10 mouse cellular contexts compared by ENCODE assay signal in the genomic region with DNA sequence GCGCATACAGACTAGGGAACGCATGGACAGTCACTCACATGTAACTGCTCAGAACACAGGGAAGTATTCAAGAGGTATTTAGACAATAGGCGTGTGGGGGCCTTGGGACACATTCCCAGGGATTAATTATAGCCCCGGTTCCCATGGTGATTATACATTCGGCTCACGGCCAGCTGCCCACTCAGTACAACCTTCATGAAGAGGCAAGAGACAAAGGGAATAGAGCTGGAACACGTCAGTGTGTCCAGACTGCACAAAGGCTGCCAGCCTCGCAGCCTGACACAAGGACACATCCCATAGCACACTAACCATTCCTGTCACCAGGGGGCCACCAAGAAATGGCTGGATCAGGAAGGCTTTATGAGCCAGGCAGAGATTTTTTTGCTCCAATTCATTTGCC. TPM values are rescaled to one million over a fixed set of nuclear protein-coding genes. Genes with fewer than 3 reads are reported as not detected.
A peak's percentile ranks its signal among the peaks of the same experiment; 100 is the strongest.
DNase-seq lines count a peak whose midpoint lies in the region; ATAC-seq and TF ChIP-seq lines count a peak whose summit lies in the region.
"Had no signal": no experiment of that assay in that cellular context is flagged by ENCODE, and none has a peak within 500 bp of the region (broad histone marks: within the 10 kb centered on the region; RNA-seq: fewer than 3 reads in every experiment).

No protein-coding gene starts in this region.

- TF ChIP-seq CTCF in lung, adult 2 months (IDR thresholded peaks at IDR 0.05; ENCODE audit: insufficient read depth, low read length), result peak; percentile 51; the same call in 1 of the 2 replicates

- H3K36me3 ChIP-seq in embryonic facial prominence, embryonic 10.5 days (replicated peaks), result no peaks in the 10 kb centered on the region
- no peaks in the 10 kb centered on the region for H3K36me3 ChIP-seq in heart, embryonic 12.5 days
- H3K36me3 ChIP-seq in kidney, embryonic 16.5 days (ENCODE audit: insufficient read depth, low read length), result no peaks in the 10 kb centered on the region
- H3K36me3 ChIP-seq: limb, embryonic 13.5 days had no signal

- peak; percentile 92 for DNase-seq in heart, adult 11 months
- no peak for DNase-seq in heart, postnatal 25 days (ENCODE audit: low spot score)
- DNase-seq in embryonic facial prominence, embryonic 10.5 days (ENCODE audit: low spot score), result peak; percentile 66
- DNase-seq in lung, adult 2 months, result no peak
- peak; percentile 39 for DNase-seq in ovary, postnatal 14 days (ENCODE audit: low spot score)
- no peak for DNase-seq in thymus, postnatal 36 days

- no peak overlapping the region; the same call in 1 of the 2 replicates for H3K9ac ChIP-seq in heart, embryonic 12.5 days
- peak overlapping the region; percentile 53; the same call in 1 of the 2 replicates for H3K9ac ChIP-seq in kidney, embryonic 16.5 days (replicated peaks; ENCODE audit: low read length)
- H3K9ac ChIP-seq: limb, embryonic 13.5 days had no signal

- no peaks in the 10 kb centered on the region for H3K27me3 ChIP-seq in embryonic facial prominence, embryonic 10.5 days (replicated peaks; ENCODE audit: low read depth, poor library complexity, severe bottlenecking)
- no peaks in the 10 kb centered on the region for H3K27me3 ChIP-seq in heart, embryonic 12.5 days (replicated peaks)
- H3K27me3 ChIP-seq in kidney, embryonic 16.5 days (ENCODE audit: insufficient read depth, low read length), result no peaks in the 10 kb centered on the region
- H3K27me3 ChIP-seq: CH12.LX; limb, embryonic 13.5 days had no signal

- H3K27ac ChIP-seq in embryonic facial prominence, embryonic 10.5 days (replicated peaks), result peak overlapping the region; percentile 83
- peak overlapping the region; percentile 61 for H3K27ac ChIP-seq in heart, embryonic 12.5 days (ENCODE audit: poor library complexity, severe bottlenecking)
- H3K27ac ChIP-seq in kidney, embryonic 16.5 days (ENCODE audit: low read length), result peak overlapping the region; percentile 75
- H3K27ac ChIP-seq: limb, embryonic 13.5 days had no signal

- no peak overlapping the region for H3K4me2 ChIP-seq in heart, embryonic 12.5 days
- peak overlapping the region; percentile 27; the same call in 1 of the 2 replicates for H3K4me2 ChIP-seq in kidney, embryonic 16.5 days (replicated peaks; ENCODE audit: low read depth, low read length)
- H3K4me2 ChIP-seq: limb, embryonic 13.5 days had no signal

- 40% methylated on average over 8 of the region's 8 CpGs for WGBS in embryonic facial prominence, embryonic 10.5 days
- 35% methylated on average over 8 of the region's 8 CpGs for WGBS in heart, embryonic 12.5 days
- 23% methylated on average over 8 of the region's 8 CpGs for WGBS in kidney, embryonic 16.5 days
- 26% methylated on average over 8 of the region's 8 CpGs for WGBS in lung, adult 2 months

- H3K9me3 ChIP-seq in embryonic facial prominence, embryonic 10.5 days, result no peaks in the 10 kb centered on the region
- H3K9me3 ChIP-seq in heart, embryonic 12.5 days (replicated peaks), result no peaks in the 10 kb centered on the region
- no peaks in the 10 kb centered on the region for H3K9me3 ChIP-seq in kidney, embryonic 16.5 days (ENCODE audit: low read length)
- H3K9me3 ChIP-seq: limb, embryonic 13.5 days had no signal

- intact Hi-C loops in heart, postnatal 25 days (cut with DNase I), result loop anchor here (10.0 kb wide), 1 partner anchor 308 kb away; a partner anchor contains a TSS

- peak; percentile 72 for ATAC-seq in heart, embryonic 12.5 days (ENCODE audit: insufficient number of reproducible peaks, low FRiP score)
- ATAC-seq in kidney, embryonic 16.5 days (ENCODE audit: low FRiP score, low TSS enrichment), result peak; percentile 62

- H3K4me3 ChIP-seq in embryonic facial prominence, embryonic 10.5 days, result no peak overlapping the region
- no peak overlapping the region for H3K4me3 ChIP-seq in heart, embryonic 12.5 days
- no peak overlapping the region for H3K4me3 ChIP-seq in kidney, embryonic 16.5 days (ENCODE audit: low read length)
- no peak overlapping the region for H3K4me3 ChIP-seq in lung, adult 2 months (replicated peaks; ENCODE audit: extremely low read depth, low read depth, low read length)
- H3K4me3 ChIP-seq: limb, embryonic 13.5 days had no signal

- no peak for TF ChIP-seq POLR2A in lung, adult 2 months (IDR thresholded peaks at IDR 0.05; ENCODE audit: borderline replicate concordance, extremely low read depth, low read depth, low read length)

- H3K4me1 ChIP-seq in embryonic facial prominence, embryonic 10.5 days, result peaks cover 20% of the 10 kb centered on the region
- peaks cover 10% of the 10 kb centered on the region for H3K4me1 ChIP-seq in heart, embryonic 12.5 days (replicated peaks)
- H3K4me1 ChIP-seq in kidney, embryonic 16.5 days (ENCODE audit: insufficient read depth, low read length), result peaks cover 14% of the 10 kb centered on the region
- peaks cover 5% of the 10 kb centered on the region for H3K4me1 ChIP-seq in lung, adult 2 months (ENCODE audit: control insufficient read depth, insufficient read depth, low read length)

RNA-seq across cellular contexts. Expression of a gene that starts 4.0 kb away (rescaled TPM):
- total RNA-seq in heart, postnatal 25 days (2021), result 100 to 1,000 TPM; 241 to 242 TPM
- 78.0 and 84.7 TPM in 2 replicates for polyA plus RNA-seq in embryonic facial prominence, embryonic 10.5 days (2016; fragmentation: Nextera tagmentation; extraction: Ambion mirVana)
- polyA plus RNA-seq in heart, embryonic 12.5 days (2016; fragmentation: Nextera tagmentation; extraction: Ambion mirVana), result 131 and 136 TPM in 2 replicates
- 91.9 and 104 TPM in 2 replicates for polyA plus RNA-seq in kidney, embryonic 16.5 days (2015; fragmentation: Nextera tagmentation; extraction: Ambion mirVana)
- 16.7 and 25.4 TPM in 2 replicates for polyA plus RNA-seq in lung, adult 2 months (2012; rRNA removed)

RNA-seq across cellular contexts. Expression of a gene that starts 31.7 kb away (rescaled TPM):
- 1 to 10 TPM; 4.5 to 5.4 TPM for total RNA-seq in heart, postnatal 25 days (2021)
- 4.8 and 5.0 TPM in 2 replicates for polyA plus RNA-seq in embryonic facial prominence, embryonic 10.5 days (2016; fragmentation: Nextera tagmentation; extraction: Ambion mirVana)
- 5.4 and 6.9 TPM in 2 replicates for polyA plus RNA-seq in heart, embryonic 12.5 days (2016; fragmentation: Nextera tagmentation; extraction: Ambion mirVana)
- 5.9 and 7.3 TPM in 2 replicates for polyA plus RNA-seq in kidney, embryonic 16.5 days (2015; fragmentation: Nextera tagmentation; extraction: Ambion mirVana)
- 3.2 and 3.6 TPM in 2 replicates for polyA plus RNA-seq in lung, adult 2 months (2012; rRNA removed)

RNA-seq across cellular contexts. Expression of a gene that starts 52.1 kb away (rescaled TPM):
- total RNA-seq in heart, postnatal 25 days (2021), result 10 to 100 TPM; 19.5 to 20.6 TPM
- polyA plus RNA-seq in embryonic facial prominence, embryonic 10.5 days (2016; fragmentation: Nextera tagmentation; extraction: Ambion mirVana), result 96.4 and 96.8 TPM in 2 replicates
- 63.0 and 63.6 TPM in 2 replicates for polyA plus RNA-seq in heart, embryonic 12.5 days (2016; fragmentation: Nextera tagmentation; extraction: Ambion mirVana)
- polyA plus RNA-seq in kidney, embryonic 16.5 days (2015; fragmentation: Nextera tagmentation; extraction: Ambion mirVana), result 58.2 and 67.2 TPM in 2 replicates
- polyA plus RNA-seq in lung, adult 2 months (2012; rRNA removed), result 5.9 and 8.5 TPM in 2 replicates

RNA-seq across cellular contexts. Expression of a gene that starts 52.2 kb away (rescaled TPM):
- 10 to 100 TPM; 91.1 to 94.2 TPM for total RNA-seq in heart, postnatal 25 days (2021)
- polyA plus RNA-seq in embryonic facial prominence, embryonic 10.5 days (2016; fragmentation: Nextera tagmentation; extraction: Ambion mirVana), result 238 and 245 TPM in 2 replicates
- polyA plus RNA-seq in heart, embryonic 12.5 days (2016; fragmentation: Nextera tagmentation; extraction: Ambion mirVana), result 151 and 157 TPM in 2 replicates
- 180 and 195 TPM in 2 replicates for polyA plus RNA-seq in kidney, embryonic 16.5 days (2015; fragmentation: Nextera tagmentation; extraction: Ambion mirVana)
- 15.5 and 28.4 TPM in 2 replicates for polyA plus RNA-seq in lung, adult 2 months (2012; rRNA removed)

Comparison
In these comparisons a context has a peak if more than half of its experiments do, and no peak if none do; other contexts are left out.
1. DNase-seq: peak in heart, adult 11 months (single experiment), embryonic facial prominence, embryonic 10.5 days (single experiment) and ovary, postnatal 14 days (single experiment); none in heart, postnatal 25 days (single experiment), lung, adult 2 months (single experiment) and thymus, postnatal 36 days (0 of 2).
2. Peak in every context shown above with its lines, with median percentiles within 50 percentile points of each other: H3K27ac ChIP-seq.